Mouse (Mus musculus): ENCODE results near the gene Snx11.

DNA sequence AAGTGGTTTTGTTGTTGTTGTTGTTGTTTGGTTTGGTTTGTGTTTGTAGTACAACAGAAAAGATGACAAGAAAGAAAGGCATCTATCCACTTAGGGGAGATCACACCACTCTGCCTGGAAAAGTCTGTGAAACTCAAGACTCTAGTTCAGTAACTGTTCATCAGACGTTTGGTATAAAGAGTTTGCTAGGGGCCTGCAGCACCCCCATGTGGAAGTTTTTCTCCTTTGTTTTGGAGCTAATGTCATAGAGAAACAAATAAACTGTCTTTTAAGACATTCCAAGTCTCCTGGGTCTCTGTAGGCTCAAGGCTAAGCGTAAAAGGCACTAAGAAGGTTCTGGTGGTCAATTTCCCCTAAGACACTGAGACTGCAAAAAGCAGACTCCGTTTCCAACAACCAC is 1.3 kb downstream of the Snx11 start:
- TF ChIP-seq CTCF (IDR thresholded peaks at IDR 0.05; ENCODE audit: low read depth, low read length) (no peak), GATA1 (IDR thresholded peaks at IDR 0.05; ENCODE audit: borderline replicate concordance, low read length) (no peak), TAL1 (conservative IDR thresholded peaks at IDR 0.05; ENCODE audit: low read depth, low read length) (no peak), GATA2 (IDR thresholded peaks at IDR 0.05; ENCODE audit: borderline replicate concordance, low read depth, low read length) (no peak)

Measured in G1E (cell line).